Mouse (Mus musculus) retina, embryonic 14.5 days (tissue): ENCODE results near the gene Ska2.
A peak's percentile ranks its signal among the peaks of the same experiment; 100 is the strongest.

Experiments
- DNase-seq: peaks from one replicate; pipeline ENCODE4 v3.0.0-alpha.2; 2015; ENCODE audit warnings: low spot score

The Ska2 gene

GRCm38 (mm10) chr11:87108755-87109518 lies at the start of gene Ska2:
Gene Ska2 (plus strand): TSS chr11:87109234.
- DNase-seq: peak; percentile 100

GRCm38 (mm10) chr11:87060410-87060809 lies 48.6 kb upstream of the Ska2 start:
- DNase-seq: no peak

- no peak for DNase-seq
These were observed 46.9 kb upstream of the Ska2 start for GRCm38 (mm10) chr11:87062087-87062486.

GRCm38 (mm10) chr11:87073343-87073865 lies 35.6 kb upstream of the Ska2 start:
- DNase-seq: peak; percentile 82

GRCm38 (mm10) chr11:87073866-87074440 lies 35.1 kb upstream of the Ska2 start, which contains the start of gene Gdpd1:
Gene Gdpd1 (minus strand): TSS chr11:87074062.
- DNase-seq: peak; percentile 96

GRCm38 (mm10) chr11:87083712-87084111 lies 25.3 kb upstream of the Ska2 start:
- DNase-seq: no peak

- DNase-seq: no peak
These were observed 23.6 kb upstream of the Ska2 start for GRCm38 (mm10) chr11:87085461-87085860.

- DNase-seq: peak; percentile 87
These were observed 22.6 kb upstream of the Ska2 start, which contains the start of gene Smg8 for GRCm38 (mm10) chr11:87086290-87086984. Gene Smg8 (minus strand): TSS chr11:87086774.

- no peak for DNase-seq
These were observed 21.9 kb upstream of the Ska2 start for GRCm38 (mm10) chr11:87087142-87087541.

- no peak for DNase-seq
These were observed 652 bp upstream of the Ska2 start, which contains the start of gene Prr11 for GRCm38 (mm10) chr11:87108409-87108754. Gene Prr11 (minus strand): TSS chr11:87108708.

GRCm38 (mm10) chr11:87109519-87110171 lies 611 bp downstream of the Ska2 start:
- DNase-seq: peak; percentile 72

- DNase-seq: no peak
These were observed 1.3 kb downstream of the Ska2 start for GRCm38 (mm10) chr11:87110172-87110909.

- DNase-seq: no peak
These were observed 12.8 kb downstream of the Ska2 start for GRCm38 (mm10) chr11:87121864-87122263.

- DNase-seq: no peak
These were observed 16.5 kb downstream of the Ska2 start for GRCm38 (mm10) chr11:87125562-87125961.

GRCm38 (mm10) chr11:87126281-87126823 lies 17.3 kb downstream of the Ska2 start:
- no peak for DNase-seq

- peak; percentile 95 for DNase-seq
These were observed 18.1 kb downstream of the Ska2 start, which contains the start of gene Trim37 for GRCm38 (mm10) chr11:87126824-87127816. Gene Trim37 (plus strand): TSS chr11:87127077.

GRCm38 (mm10) chr11:87136233-87136632 lies 27.2 kb downstream of the Ska2 start:
- DNase-seq: no peak

GRCm38 (mm10) chr11:87158012-87158411 lies 49.0 kb downstream of the Ska2 start:
- DNase-seq: no peak

GRCm38 (mm10) chr11:87162687-87163086 lies 53.7 kb downstream of the Ska2 start:
- DNase-seq: no peak

- DNase-seq: no peak
These were observed 54.7 kb downstream of the Ska2 start for GRCm38 (mm10) chr11:87163751-87164150.
